8 mouse cellular contexts compared by ENCODE assay signal in the genomic region with DNA sequence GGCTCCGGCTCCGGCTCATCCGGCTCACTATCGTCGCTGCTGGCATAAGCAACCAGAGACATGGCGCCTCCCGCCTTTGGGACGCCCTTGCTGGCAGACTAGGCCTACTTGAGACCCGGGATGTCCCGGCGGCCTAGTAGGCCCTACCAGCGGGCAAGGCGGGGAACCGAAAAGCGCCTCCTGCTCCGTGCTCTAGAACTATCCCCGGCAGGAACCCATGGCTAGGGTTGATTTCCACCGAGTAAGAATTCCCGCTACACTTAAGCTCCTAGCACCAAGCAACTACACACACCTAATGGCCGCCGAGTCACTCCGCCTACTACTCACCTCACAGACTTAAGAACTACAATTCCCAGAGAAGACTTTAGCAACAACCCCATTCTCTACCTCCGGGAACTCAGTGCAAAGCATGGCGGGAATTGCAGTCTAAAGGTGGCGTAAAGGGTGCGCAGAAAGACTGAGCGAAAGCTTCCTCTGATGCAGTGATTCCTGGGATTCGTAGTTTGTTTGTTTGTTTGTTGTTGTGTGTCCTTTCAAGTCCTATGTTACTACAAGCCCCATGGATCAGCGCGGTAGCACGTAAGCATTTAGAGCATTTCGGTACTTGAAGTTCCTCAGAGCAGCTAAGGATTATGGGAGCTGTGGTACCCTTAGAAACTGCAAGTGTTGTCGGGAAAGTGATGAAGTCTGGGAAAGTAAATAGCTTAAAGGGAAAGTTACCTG. TPM values are rescaled to one million over a fixed set of nuclear protein-coding genes. Genes with fewer than 3 reads are reported as not detected.
DNase-seq lines count a peak whose midpoint lies in the region; ATAC-seq and TF ChIP-seq lines count a peak whose summit lies in the region.

A gene (minus strand): TSS at position 328 of the 723 bp plus-strand sequence.

- DNase-seq in Patski (ENCODE audit: low read depth, low spot score), result peak; percentile 100
- DNase-seq in cerebellum, postnatal 14 days, result peak; percentile 88 to 92
- peak; percentile 85 to 97 for DNase-seq in frontal cortex, postnatal 14 days (ENCODE audit: low spot score in 2 of 2)
- DNase-seq in layer of hippocampus, postnatal 25 days (ENCODE audit: extremely low spot score in 1 of 2, low spot score in 1 of 2), result peak; percentile 63 to 71
- peak; percentile 99 for DNase-seq in lung, postnatal 25 days (ENCODE audit: low spot score)
- DNase-seq in retina, embryonic 14.5 days (ENCODE audit: low spot score), result peak; percentile 97
- peak; percentile 82 for DNase-seq in thymus, postnatal 4 days

- peak within 1 kb of the TSS; percentile 89 for H3K27ac ChIP-seq in hindbrain, embryonic 13.5 days

- TF ChIP-seq CTCF in Patski (IDR thresholded peaks at IDR 0.05), result no peak

- H3K27me3 ChIP-seq in Patski, result no peaks in the 10 kb centered on the region
- H3K27me3 ChIP-seq in hindbrain, embryonic 13.5 days, result no peaks in the 10 kb centered on the region

- H3K36me3 ChIP-seq in hindbrain, embryonic 13.5 days, result peaks cover 13% of the 10 kb centered on the region

- peak within 1 kb of the TSS; percentile 99 for H3K4me3 ChIP-seq in hindbrain, embryonic 13.5 days

- H3K4me1 ChIP-seq in hindbrain, embryonic 13.5 days (replicated peaks), result peaks cover 24% of the 10 kb centered on the region

- CTCF ChIA-PET in Patski (lab: Charles Lee), result interaction anchor here (0.6 to 2.0 kb wide), 10 partner anchors 10 to 101 kb away, joined by 3 to 7 read pairs (median 4); a partner anchor contains a TSS

- peak within 1 kb of the TSS; percentile 89 for H3K4me2 ChIP-seq in hindbrain, embryonic 13.5 days

- POLR2A ChIA-PET in Patski (lab: Charles Lee), result interaction anchor here (0.6 to 2.2 kb wide), 8 partner anchors 21 to 1465 kb away, joined by 3 to 18 read pairs (median 4); a partner anchor contains a TSS

- in situ Hi-C loops in Patski (cut with MboI; ENCODE audit: low pct_unique_long_range_greater_than_20kb), result loop anchor here (5.0 kb wide), 1 partner anchor 42 kb away; no protein-coding TSS in a partner anchor

- peak; percentile 97 for ATAC-seq in Patski
- ATAC-seq in hindbrain, embryonic 13.5 days (ENCODE audit: low FRiP score), result peak; percentile 98

- 0% methylated on average over 33 of the region's 33 CpGs for WGBS in hindbrain, embryonic 13.5 days

- H3K9me3 ChIP-seq in hindbrain, embryonic 13.5 days, result no peaks in the 10 kb centered on the region

- H3K9ac ChIP-seq in hindbrain, embryonic 13.5 days, result peak within 1 kb of the TSS; percentile 96

RNA-seq across cellular contexts. Expression of the gene that starts here (rescaled TPM):
- polyA plus RNA-seq in Patski (2021), result 72.2 TPM
- 15.5 and 15.6 TPM in 2 replicates for polyA plus RNA-seq in hindbrain, embryonic 13.5 days (2015; fragmentation: Nextera tagmentation; extraction: Ambion mirVana)
- 10 to 100 TPM; 60.5 to 63.5 TPM for total RNA-seq in layer of hippocampus, postnatal 25 days (2021)

Comparison
In these comparisons a context has a peak if more than half of its experiments do, and no peak if none do; other contexts are left out.
1. Peak in every context shown above with its lines: DNase-seq, ATAC-seq, H3K4me3 ChIP-seq and H3K27ac ChIP-seq.